Comparison of ENCODE assay signal across 8 mouse cellular contexts in the genomic region with DNA sequence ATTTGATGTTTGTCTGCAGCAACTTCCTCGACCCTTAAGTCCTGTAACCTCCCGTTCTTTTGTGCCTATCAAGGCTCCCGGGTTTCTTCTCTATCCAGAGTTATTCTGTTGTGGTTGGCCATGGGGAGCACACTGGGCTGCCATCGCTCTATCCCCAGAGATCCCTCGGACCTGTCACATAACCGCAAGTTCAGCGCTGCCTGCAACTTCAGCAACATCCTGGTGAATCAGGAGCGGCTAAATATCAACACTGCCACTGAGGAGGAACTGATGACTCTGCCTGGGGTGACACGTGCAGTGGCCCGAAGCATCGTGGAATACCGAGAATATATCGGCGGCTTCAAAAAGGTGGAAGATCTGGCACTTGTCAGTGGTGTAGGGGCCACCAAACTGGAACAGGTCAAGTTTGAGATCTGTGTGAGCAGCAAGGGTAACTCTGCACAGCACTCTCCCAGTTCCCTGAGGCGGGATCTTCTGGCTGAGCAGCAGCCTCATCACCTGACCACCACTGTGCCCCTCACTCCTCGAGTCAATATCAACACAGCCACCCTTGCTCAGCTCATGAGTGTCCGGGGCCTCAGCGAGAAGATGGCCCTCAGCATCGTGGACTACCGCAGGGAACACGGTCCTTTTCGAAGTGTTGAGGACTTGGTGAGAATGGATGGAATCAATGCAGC. TPM values are rescaled to one million over a fixed set of nuclear protein-coding genes. Genes with fewer than 3 reads are reported as not detected.
DNase-seq lines count a peak whose midpoint lies in the region; ATAC-seq lines count a peak whose summit lies in the region.

No protein-coding gene starts in this region.

- no peak overlapping the region for H3K27ac ChIP-seq in intestine, embryonic 14.5 days (ENCODE audit: low read depth)
- no peak overlapping the region for H3K27ac ChIP-seq in midbrain, embryonic 13.5 days

- H3K36me3 ChIP-seq in intestine, embryonic 14.5 days (ENCODE audit: control insufficient read depth, insufficient read depth, low read length), result no peaks in the 10 kb centered on the region
- H3K36me3 ChIP-seq in midbrain, embryonic 13.5 days, result no peaks in the 10 kb centered on the region

- peak overlapping the region; percentile 66; the same call in 1 of the 2 replicates for H3K9ac ChIP-seq in intestine, embryonic 14.5 days (ENCODE audit: low read length)
- H3K9ac ChIP-seq in midbrain, embryonic 13.5 days (replicated peaks), result 0 out of 2 replicates have a peak overlapping the region, but pooled peaks have one; percentile 25

- peak; percentile 31 for DNase-seq in CD4-positive, CD25-positive, alpha-beta regulatory T cell, adult 2 months (ENCODE audit: low read depth, low spot score)
- peak; percentile 23 for DNase-seq in thymus, postnatal 14 days
- no peak for DNase-seq in thymus, postnatal 0 days (ENCODE audit: low spot score)
- peak; percentile 68 for DNase-seq in intestine, embryonic 14.5 days (ENCODE audit: low spot score)

- no peaks in the 10 kb centered on the region for H3K27me3 ChIP-seq in intestine, embryonic 14.5 days (replicated peaks; ENCODE audit: control insufficient read depth, insufficient read depth, low read length)
- H3K27me3 ChIP-seq in midbrain, embryonic 13.5 days, result peaks cover 8% of the 10 kb centered on the region

- WGBS in intestine, embryonic 14.5 days, result 49% methylated on average over 22 of the region's 22 CpGs
- WGBS in midbrain, embryonic 13.5 days, result 51% methylated on average over 22 of the region's 22 CpGs

- H3K4me2 ChIP-seq in intestine, embryonic 14.5 days (ENCODE audit: low read length), result peak overlapping the region; percentile 86
- H3K4me2 ChIP-seq in midbrain, embryonic 13.5 days (replicated peaks), result peak overlapping the region; percentile 84

- peak overlapping the region; percentile 71 for H3K4me3 ChIP-seq in intestine, embryonic 14.5 days (ENCODE audit: low read depth, low read length)
- H3K4me3 ChIP-seq in midbrain, embryonic 13.5 days (replicated peaks), result peak overlapping the region; percentile 57

- H3K9me3 ChIP-seq in intestine, embryonic 14.5 days (ENCODE audit: control insufficient read depth, low read length), result no peaks in the 10 kb centered on the region
- no peaks in the 10 kb centered on the region for H3K9me3 ChIP-seq in midbrain, embryonic 13.5 days

- no peak for ATAC-seq in CD4-positive, CD25-positive, alpha-beta regulatory T cell, adult 4 months
- ATAC-seq in intestine, embryonic 14.5 days (replicated peaks; ENCODE audit: low FRiP score, low TSS enrichment, low read depth), result no peak
- ATAC-seq in midbrain, embryonic 13.5 days, result no peak
- ATAC-seq in inflammation-experienced regulatory T-cells, adult 6 months, result no peak
- ATAC-seq in frontal cortex, adult (ENCODE audit: low TSS enrichment), result no peak

- H3K4me1 ChIP-seq in intestine, embryonic 14.5 days (replicated peaks; ENCODE audit: control insufficient read depth, insufficient read depth, low read length), result peaks cover 2% of the 10 kb centered on the region; the same call in 1 of the 2 replicates
- H3K4me1 ChIP-seq in midbrain, embryonic 13.5 days (replicated peaks), result peaks cover 31% of the 10 kb centered on the region

RNA-seq across cellular contexts. Expression of a gene that starts 1.1 kb away (rescaled TPM):
- polyA plus RNA-seq in CD4-positive, CD25-positive, alpha-beta regulatory T cell, adult 4 months (2017; shearing (Covaris generic)), result under 1 TPM; 0.31 to 0.80 TPM
- 4.7 and 4.9 TPM in 2 replicates for polyA plus RNA-seq in thymus, postnatal 0 days (2015; fragmentation: Nextera tagmentation; extraction: Ambion mirVana)
- polyA plus RNA-seq in intestine, embryonic 14.5 days (2014; fragmentation: Nextera tagmentation; extraction: Ambion mirVana), result 5.5 and 6.0 TPM in 2 replicates
- polyA plus RNA-seq in midbrain, embryonic 13.5 days (2015; fragmentation: Nextera tagmentation; extraction: Ambion mirVana), result 5.1 and 5.3 TPM in 2 replicates
- polyA plus RNA-seq in inflammation-experienced regulatory T-cells, adult 6 months (2017; shearing (Covaris generic)), result under 1 TPM in 2 of 3 experiments, not detected in 1; 0.60 to 0.82 TPM
